Mouse (Mus musculus): ENCODE measurements around the gene Chac1. TPM values are rescaled to one million over a fixed set of nuclear protein-coding genes. Genes with fewer than 3 reads are reported as not detected.

Chac1 gene
- polyA plus RNA-seq, 1 experiment from 2014 or later: 2.3 TPM

- Histone ChIP-seq H3K27ac (no peak overlapping the region), H3K4me3 (replicated peaks) (no peak overlapping the region), H3K4me1 (replicated peaks) (peaks cover 13% of the 10 kb centered on the region), H3K4me2 (replicated peaks) (no peak overlapping the region), H3K9ac (no peak overlapping the region), H3K36me3 (no peaks in the 10 kb centered on the region), H3K27me3 (replicated peaks) (peaks cover 17% of the 10 kb centered on the region), H3K9me3 (no peaks in the 10 kb centered on the region)
- no peak for ATAC-seq
- 89% methylated on average over 3 of the region's 3 CpGs for WGBS
Observed at GRCm38 (mm10) chr2:119355089-119355488, 4.1 kb downstream of the Chac1 start.

- H3K4me1 ChIP-seq (replicated peaks): peaks cover 8% of the 10 kb centered on the region
- H3K4me2 ChIP-seq (replicated peaks): no peak overlapping the region
- no peak for ATAC-seq
- H3K9ac ChIP-seq: no peak overlapping the region
- no peaks in the 10 kb centered on the region for H3K9me3 ChIP-seq
- no peak overlapping the region for H3K4me3 ChIP-seq (replicated peaks)
- WGBS: 28% methylated on average over 7 of the region's 7 CpGs
- H3K27ac ChIP-seq: no peak overlapping the region
- H3K36me3 ChIP-seq: no peaks in the 10 kb centered on the region
- peaks cover 11% of the 10 kb centered on the region for H3K27me3 ChIP-seq (replicated peaks)
Observed at GRCm38 (mm10) chr2:119355651-119356050, 4.6 kb downstream of the Chac1 start.

- H3K27ac ChIP-seq: no peak overlapping the region
Observed at GRCm38 (mm10) chr2:119356310-119356709, 5.3 kb downstream of the Chac1 start.

GRCm38 (mm10) chr2:119356805-119357204 lies 5.8 kb downstream of the Chac1 start:
- H3K27me3 ChIP-seq (replicated peaks): peaks cover under 1% of the 10 kb centered on the region; the same call in 1 of the 2 replicates
- no peaks in the 10 kb centered on the region for H3K9me3 ChIP-seq
- no peak overlapping the region for H3K9ac ChIP-seq
- H3K27ac ChIP-seq: no peak overlapping the region
- no peaks in the 10 kb centered on the region for H3K4me1 ChIP-seq (replicated peaks)
- no peak for ATAC-seq
- WGBS: 84% methylated on average over 5 of the region's 5 CpGs
- no peaks in the 10 kb centered on the region for H3K36me3 ChIP-seq
- no peak overlapping the region for H3K4me3 ChIP-seq (replicated peaks)
- H3K4me2 ChIP-seq (replicated peaks): no peak overlapping the region

More at GRCm38 (mm10) chr2:119356310-119356709, 5.3 kb downstream of the Chac1 start:
- H3K4me3 ChIP-seq (replicated peaks): no peak overlapping the region
- no peaks in the 10 kb centered on the region for H3K9me3 ChIP-seq
- peaks cover 5% of the 10 kb centered on the region; the same call in 1 of the 2 replicates for H3K27me3 ChIP-seq (replicated peaks)
- H3K9ac ChIP-seq: no peak overlapping the region
- ATAC-seq: no peak
- H3K36me3 ChIP-seq: no peaks in the 10 kb centered on the region
- H3K4me1 ChIP-seq (replicated peaks): 0 out of 2 replicates have a peak, but pooled peaks cover 2% of the 10 kb centered on the region
- H3K4me2 ChIP-seq (replicated peaks): no peak overlapping the region

GRCm38 (mm10) chr2:119358249-119358648 lies 7.2 kb downstream of the Chac1 start:
- no peak overlapping the region for H3K4me2 ChIP-seq (replicated peaks)
- WGBS: 81% methylated on average over 6 of the region's 6 CpGs

DNA sequence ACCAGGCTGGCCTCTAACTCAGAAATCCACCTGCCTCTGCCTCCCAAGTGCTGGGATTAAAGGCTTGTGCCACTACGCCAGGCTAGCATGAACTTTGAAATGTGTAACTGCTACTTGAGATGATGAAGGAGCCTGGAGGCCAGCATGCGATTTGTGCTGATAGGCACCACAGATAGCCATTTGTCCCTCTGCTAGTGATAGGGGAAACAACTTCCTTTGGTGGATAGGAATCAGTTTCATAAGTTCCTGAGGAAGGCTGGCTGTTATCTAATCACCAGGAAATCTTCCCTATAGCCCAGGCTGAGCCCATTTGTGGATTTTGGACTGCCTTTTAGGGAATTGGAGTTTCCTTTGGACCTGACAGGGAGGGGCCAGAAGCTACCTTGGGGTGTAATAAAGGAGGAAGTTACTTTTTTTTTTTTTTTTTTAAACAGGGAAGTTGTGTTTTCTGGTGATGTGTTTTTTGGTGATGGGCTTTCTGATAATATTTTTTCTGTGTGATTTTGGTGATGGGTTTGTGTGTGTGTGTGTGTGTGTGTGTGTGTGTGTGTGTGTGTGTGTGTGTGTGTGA lies 8.8 kb downstream of the Chac1 start:
- 76% methylated on average over 2 of the region's 2 CpGs for WGBS
- no peak overlapping the region for H3K4me2 ChIP-seq (replicated peaks)
- ATAC-seq: no peak
- no peaks in the 10 kb centered on the region for H3K36me3 ChIP-seq
- H3K4me1 ChIP-seq (replicated peaks): no peaks in the 10 kb centered on the region
- H3K9me3 ChIP-seq: no peaks in the 10 kb centered on the region
- H3K9ac ChIP-seq: no peak overlapping the region
- no peaks in the 10 kb centered on the region for H3K27me3 ChIP-seq (replicated peaks)
- no peak overlapping the region for H3K4me3 ChIP-seq (replicated peaks)
- H3K27ac ChIP-seq: no peak overlapping the region

More at GRCm38 (mm10) chr2:119358249-119358648, 7.2 kb downstream of the Chac1 start:
- no peak overlapping the region for H3K27ac ChIP-seq
- H3K4me1 ChIP-seq (replicated peaks): no peaks in the 10 kb centered on the region
- H3K9me3 ChIP-seq: no peaks in the 10 kb centered on the region
- no peak overlapping the region for H3K4me3 ChIP-seq (replicated peaks)
- no peaks in the 10 kb centered on the region for H3K36me3 ChIP-seq
- no peak for ATAC-seq
- H3K9ac ChIP-seq: no peak overlapping the region
- no peaks in the 10 kb centered on the region for H3K27me3 ChIP-seq (replicated peaks)

DNA sequence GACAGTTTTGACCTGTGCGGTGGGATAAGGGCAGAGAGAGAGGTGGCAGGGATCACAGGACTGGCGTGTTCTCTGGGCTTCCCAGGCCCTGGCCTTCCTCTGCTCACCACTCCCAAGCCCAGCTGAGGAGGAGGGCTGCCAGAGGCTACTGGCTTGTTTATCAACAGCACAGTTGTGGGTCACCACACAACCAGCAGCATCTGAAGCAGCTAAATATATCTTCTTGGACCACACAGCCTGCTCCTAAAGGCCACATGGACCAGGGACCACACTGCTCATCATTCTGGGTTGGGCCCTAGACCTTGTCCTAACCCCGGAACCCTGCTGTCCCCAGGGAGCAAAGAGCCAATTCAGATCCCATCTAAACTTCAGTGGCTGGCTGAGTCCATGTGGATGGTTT lies 13.9 kb downstream of the Chac1 start:
- 91% methylated on average over 3 of the region's 3 CpGs for WGBS
- no peak overlapping the region for H3K4me3 ChIP-seq (replicated peaks)
- ATAC-seq: no peak
- no peaks in the 10 kb centered on the region for H3K27me3 ChIP-seq (replicated peaks)
- no peak overlapping the region for H3K9ac ChIP-seq
- H3K4me2 ChIP-seq (replicated peaks): no peak overlapping the region
- no peaks in the 10 kb centered on the region for H3K9me3 ChIP-seq
- peaks cover 6% of the 10 kb centered on the region; the same call in 1 of the 2 replicates for H3K4me1 ChIP-seq (replicated peaks)
- H3K36me3 ChIP-seq: 0 out of 2 replicates have a peak, but pooled peaks cover 2% of the 10 kb centered on the region
- H3K27ac ChIP-seq: no peak overlapping the region

GRCm38 (mm10) chr2:119367346-119367745 lies 16.3 kb downstream of the Chac1 start:
- Histone ChIP-seq H3K9ac (no peak overlapping the region), H3K4me1 (replicated peaks) (peaks cover 6% of the 10 kb centered on the region; the same call in 1 of the 2 replicates), H3K27me3 (replicated peaks) (no peaks in the 10 kb centered on the region), H3K36me3 (peaks cover 5% of the 10 kb centered on the region; the same call in 1 of the 2 replicates), H3K27ac (no peak overlapping the region), H3K4me2 (replicated peaks) (no peak overlapping the region), H3K4me3 (replicated peaks) (no peak overlapping the region), H3K9me3 (no peaks in the 10 kb centered on the region)
- ATAC-seq: peak; percentile 62
- 55% methylated on average over 3 of the region's 3 CpGs for WGBS

GRCm38 (mm10) chr2:119370116-119370515 lies 19.1 kb downstream of the Chac1 start:
- ATAC-seq: no peak
- Histone ChIP-seq H3K4me1 (replicated peaks) (peaks cover 6% of the 10 kb centered on the region; the same call in 1 of the 2 replicates), H3K27me3 (replicated peaks) (no peaks in the 10 kb centered on the region), H3K36me3 (peaks cover 24% of the 10 kb centered on the region), H3K4me2 (replicated peaks) (no peak overlapping the region), H3K9me3 (no peaks in the 10 kb centered on the region), H3K27ac (no peak overlapping the region), H3K9ac (no peak overlapping the region), H3K4me3 (replicated peaks) (no peak overlapping the region)
- 90% methylated on average over 10 of the region's 10 CpGs for WGBS

DNA sequence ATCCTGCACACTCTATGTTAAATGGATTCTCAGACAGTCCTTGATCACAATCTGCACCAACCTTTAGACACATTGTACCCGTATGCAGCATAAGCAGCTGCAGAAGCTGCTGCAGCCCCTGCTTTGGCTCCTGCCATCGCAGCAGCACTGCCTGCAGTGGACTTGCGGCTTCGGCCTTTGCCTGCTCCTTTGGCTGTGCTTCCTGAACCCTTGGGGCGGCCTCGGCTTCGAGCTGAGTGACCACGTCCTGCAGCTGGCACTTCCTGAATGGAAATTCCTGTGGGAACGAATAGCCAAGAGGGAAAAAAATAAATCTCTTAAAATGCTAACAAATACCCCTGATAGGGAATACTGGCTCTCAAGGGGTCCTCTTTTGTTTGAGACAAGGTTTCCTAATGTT lies 26.3 kb downstream of the Chac1 start:
- H3K4me1 ChIP-seq (replicated peaks): no peaks in the 10 kb centered on the region
- no peak overlapping the region for H3K27ac ChIP-seq
- H3K4me3 ChIP-seq (replicated peaks): no peak overlapping the region
- H3K36me3 ChIP-seq: peaks cover 41% of the 10 kb centered on the region
- no peaks in the 10 kb centered on the region for H3K9me3 ChIP-seq
- H3K27me3 ChIP-seq (replicated peaks): no peaks in the 10 kb centered on the region
- H3K9ac ChIP-seq: no peak overlapping the region
- no peak for ATAC-seq
- WGBS: 80% methylated on average over 9 of the region's 9 CpGs
- H3K4me2 ChIP-seq (replicated peaks): no peak overlapping the region

GRCm38 (mm10) chr2:119377826-119378225 lies 26.8 kb downstream of the Chac1 start:
- H3K27ac ChIP-seq: no peak overlapping the region
- no peak for ATAC-seq
- no peak overlapping the region for H3K4me2 ChIP-seq (replicated peaks)
- H3K4me3 ChIP-seq (replicated peaks): no peak overlapping the region
- H3K4me1 ChIP-seq (replicated peaks): no peaks in the 10 kb centered on the region
- H3K9ac ChIP-seq: no peak overlapping the region
- H3K27me3 ChIP-seq (replicated peaks): no peaks in the 10 kb centered on the region
- H3K9me3 ChIP-seq: no peaks in the 10 kb centered on the region
- 94% methylated on average over 3 of the region's 3 CpGs for WGBS
- H3K36me3 ChIP-seq: peaks cover 42% of the 10 kb centered on the region

DNA sequence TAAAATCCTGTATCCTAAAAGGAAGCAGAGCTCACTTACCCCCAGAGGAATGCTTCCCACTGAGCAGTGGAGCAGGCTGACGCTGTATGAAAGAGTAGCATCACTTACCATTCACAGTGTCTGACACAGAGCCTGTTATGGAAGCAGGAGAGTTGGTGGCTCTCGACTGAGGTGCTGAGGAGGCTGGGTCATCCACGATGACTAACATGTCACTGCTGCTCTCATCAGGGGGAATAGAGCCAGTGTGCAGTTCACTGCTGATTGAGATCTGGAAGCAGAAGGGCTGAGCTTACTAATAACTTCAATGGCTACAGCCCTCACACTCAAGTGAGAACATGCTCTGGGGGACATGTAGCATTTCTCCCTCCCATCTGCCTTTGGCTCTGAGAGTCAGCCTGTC lies 28.4 kb downstream of the Chac1 start:
- no peak for ATAC-seq
- H3K9me3 ChIP-seq: no peaks in the 10 kb centered on the region
- H3K4me1 ChIP-seq (replicated peaks): no peaks in the 10 kb centered on the region
- peaks cover 30% of the 10 kb centered on the region for H3K36me3 ChIP-seq
- 92% methylated on average over 3 of the region's 3 CpGs for WGBS
- no peaks in the 10 kb centered on the region for H3K27me3 ChIP-seq (replicated peaks)
- no peak overlapping the region for H3K4me3 ChIP-seq (replicated peaks)
- H3K9ac ChIP-seq: no peak overlapping the region
- H3K4me2 ChIP-seq (replicated peaks): no peak overlapping the region
- no peak overlapping the region for H3K27ac ChIP-seq

DNA sequence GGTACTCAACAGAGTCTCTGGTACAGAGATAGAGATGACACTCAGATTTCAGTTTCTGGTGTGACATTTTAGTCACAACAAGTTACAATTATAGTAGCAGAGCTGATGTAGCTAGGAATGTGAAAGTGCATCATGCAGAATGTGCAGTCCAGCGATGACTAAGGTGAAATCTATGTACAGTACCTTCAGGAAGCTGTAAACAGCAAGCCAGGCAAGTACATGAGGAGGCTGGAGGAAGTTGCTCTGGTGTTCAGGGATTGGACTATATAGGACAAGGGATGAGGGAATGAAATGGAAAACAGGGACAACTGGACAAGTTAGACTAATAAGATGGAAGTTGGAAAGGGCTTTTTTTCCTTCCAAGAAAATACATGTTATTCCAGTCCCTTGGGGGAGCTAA lies 37.2 kb downstream of the Chac1 start:
- peaks cover 11% of the 10 kb centered on the region; the same call in 1 of the 2 replicates for H3K36me3 ChIP-seq
- H3K4me2 ChIP-seq (replicated peaks): no peak overlapping the region
- no peaks in the 10 kb centered on the region for H3K9me3 ChIP-seq
- no peaks in the 10 kb centered on the region for H3K4me1 ChIP-seq (replicated peaks)
- no peak overlapping the region for H3K27ac ChIP-seq
- H3K27me3 ChIP-seq (replicated peaks): no peaks in the 10 kb centered on the region
- no peak overlapping the region for H3K4me3 ChIP-seq (replicated peaks)
- WGBS: 91% methylated on average over 1 of the region's 1 CpGs
- no peak overlapping the region for H3K9ac ChIP-seq
- no peak for ATAC-seq

Data from intestine, embryonic 15.5 days (tissue).